Mouse (Mus musculus) layer of hippocampus, adult 8-10 months (tissue): ENCODE measurements around the gene Akap7. TPM values are rescaled to one million over a fixed set of nuclear protein-coding genes. Genes with fewer than 3 reads are reported as not detected.

Experiments
- DNase-seq, 2 experiments: peaks; one replicate each; pipeline ENCODE4 v3.0.0; 2022; ENCODE audit warnings: low spot score in 2 of 2
- total RNA-seq, 4 experiments: library from RNA; stranded (reverse); gene quantifications; 2 replicates each; pipeline ENCODE4 v1.2.4; 2022

The Akap7 gene
- total RNA-seq, 4 experiments from 2014 or later, result 49.6 to 57.7 (median 53.5) TPM

DNA sequence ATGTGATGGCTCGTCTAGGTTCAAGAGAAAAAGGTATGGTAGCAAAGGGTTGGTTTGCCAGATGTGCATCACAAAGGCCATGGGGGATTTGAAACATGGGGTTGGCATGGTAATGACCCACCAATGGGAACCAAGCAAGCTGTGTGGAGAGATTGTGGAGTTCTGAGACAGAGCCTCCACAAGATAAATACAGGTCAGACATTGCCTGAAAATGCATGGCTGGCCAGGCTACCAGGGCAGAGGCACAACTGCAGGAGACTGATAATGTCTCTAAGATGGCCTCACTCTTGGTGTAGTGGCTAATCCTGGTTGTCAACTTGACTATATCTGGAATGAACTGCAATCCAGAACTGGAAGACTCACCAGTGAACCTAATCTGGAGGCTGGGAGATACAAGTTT lies 174.1 kb downstream of the Akap7 start:
- no peak for DNase-seq

GRCm38 (mm10) chr10:25128455-25128863 lies 179.2 kb downstream of the Akap7 start:
- DNase-seq, result no peak

DNA sequence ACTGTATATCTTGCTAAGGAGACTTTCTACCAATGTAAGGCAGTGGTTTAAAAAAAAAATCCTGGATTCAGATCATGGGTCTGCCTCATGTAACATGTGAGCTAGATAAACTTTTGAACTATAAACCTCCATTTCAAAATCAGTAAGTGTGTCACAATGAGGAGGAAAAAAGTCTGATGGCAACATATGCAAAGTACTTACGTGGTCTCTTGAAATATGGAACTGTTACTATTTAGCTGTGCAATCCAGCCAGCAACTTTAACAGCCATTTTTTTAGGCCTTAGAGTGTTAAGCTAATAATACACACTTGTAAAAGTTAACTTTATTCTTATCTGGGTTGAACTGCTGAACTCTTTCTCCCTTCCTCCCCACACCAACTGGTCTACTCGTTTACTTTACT lies 181.6 kb downstream of the Akap7 start:
- DNase-seq, result no peak

DNA sequence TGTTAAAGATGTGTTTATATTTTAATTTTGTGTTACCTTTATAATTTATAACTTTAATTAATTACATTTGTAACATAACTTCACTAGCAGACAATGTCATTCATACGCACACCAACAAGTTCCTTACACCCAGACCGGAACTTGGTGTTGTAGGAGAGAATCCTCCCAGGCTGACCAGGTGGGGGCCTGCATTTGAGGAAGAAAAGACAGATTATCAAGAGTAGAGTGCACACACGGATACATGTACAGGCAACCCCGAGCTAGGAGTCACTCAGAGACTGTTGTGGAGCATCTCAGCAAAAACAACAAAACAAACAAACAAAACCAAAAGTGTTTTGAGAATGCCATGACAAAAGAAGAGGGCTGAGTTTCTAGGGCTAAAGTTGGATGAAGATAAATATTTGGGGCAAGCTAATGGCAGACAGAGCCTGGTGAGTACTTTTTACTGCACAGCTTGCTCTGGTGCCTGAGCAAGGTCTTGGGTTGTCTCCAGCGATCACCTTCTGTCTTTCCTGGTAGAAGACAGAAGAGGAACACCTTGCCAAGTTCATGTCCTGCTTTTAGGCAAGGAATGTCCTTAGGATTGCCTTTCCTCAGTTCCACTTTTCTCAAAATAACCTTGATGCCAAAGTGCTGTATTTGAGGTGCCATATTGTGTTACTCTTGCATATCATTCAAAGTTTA lies 186.7 kb downstream of the Akap7 start:
- DNase-seq, result no peak

Other genes starting within 250 kb of the Akap7 start
- gene Epb41l2, start 51.9 kb upstream of the Akap7 start, total RNA-seq, result 100 to 1,000 TPM in 2 of 4 experiments, 10 to 100 TPM in 2; 75.9 to 120 (median 95.5) TPM
- gene Smlr1, start 228.4 kb upstream of the Akap7 start, total RNA-seq, result not detected